Mouse (Mus musculus) thymus, postnatal 4 days (tissue): Measurements from ENCODE around the gene Scgn.
A peak's percentile ranks its signal among the peaks of the same experiment; 100 is the strongest.

Experiments used
- DNase-seq: peaks from one replicate; pipeline ENCODE4 v3.0.0; 2021

The Scgn gene

DNA sequence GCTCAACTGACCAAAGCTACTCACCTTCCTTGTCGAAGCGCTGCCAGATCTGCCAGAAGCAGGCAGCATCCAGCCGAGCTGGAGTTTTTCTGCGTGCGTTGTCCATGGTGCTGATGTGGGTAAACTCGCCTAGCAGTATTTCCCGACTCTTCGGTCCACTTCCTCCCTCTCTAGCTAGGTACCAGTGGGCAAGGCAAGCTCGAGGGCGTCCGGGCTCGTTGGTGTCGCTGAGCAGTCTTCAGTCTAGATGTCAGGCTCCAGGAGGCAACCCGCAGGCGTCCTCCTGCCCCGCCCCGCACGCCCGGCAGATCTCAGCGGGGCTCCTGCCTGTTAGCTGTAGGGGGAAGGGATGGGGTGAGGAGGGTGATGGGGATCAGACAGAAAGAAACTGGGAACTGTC is at the start of gene Scgn:
Gene Scgn (minus strand): TSS at position 287 of the 400 bp plus-strand sequence.
- peak; percentile 71 for DNase-seq

DNA sequence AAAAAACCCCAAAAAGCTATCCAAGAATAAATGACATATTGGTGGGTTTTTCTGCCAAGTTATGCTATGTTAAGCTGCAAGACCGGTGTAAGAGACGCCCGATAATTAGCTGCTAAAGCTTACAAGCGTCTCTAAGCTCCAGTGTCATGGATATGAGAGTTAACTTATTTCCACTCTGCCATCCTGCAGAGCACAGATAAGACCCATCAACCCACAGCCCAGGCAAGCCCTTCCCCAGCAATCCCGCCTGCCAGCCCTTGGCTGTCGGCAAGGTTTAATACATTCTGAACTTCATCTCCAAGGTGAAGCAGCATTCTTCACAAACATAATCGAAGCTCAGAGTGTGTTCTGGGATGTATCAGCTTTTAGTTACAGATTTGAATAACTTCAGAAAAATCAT is 49.2 kb upstream of the Scgn start:
- DNase-seq = no peak

- DNase-seq = no peak
Observed at GRCm38 (mm10) chr13:24037502-24037901, 46.5 kb upstream of the Scgn start.

DNA sequence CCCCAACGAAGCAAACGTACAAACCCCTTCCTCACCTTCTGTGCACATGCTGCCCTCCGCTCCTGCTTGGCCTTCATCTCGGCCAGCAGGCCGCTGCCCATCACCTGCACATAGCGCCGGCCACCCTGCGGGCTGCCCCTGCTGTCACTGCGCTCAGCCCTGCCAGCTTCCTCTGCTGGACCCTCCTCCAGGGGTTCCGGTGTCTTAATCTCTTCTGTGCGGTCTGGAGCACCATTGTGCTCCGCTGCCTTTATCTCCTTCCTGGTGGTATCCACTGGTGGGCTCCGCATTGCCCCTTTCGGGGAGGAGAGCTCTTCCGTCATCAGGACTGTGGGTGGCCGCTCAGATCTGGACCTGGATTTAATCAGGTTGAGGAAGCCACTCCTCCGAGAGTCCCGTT is 45.1 kb upstream of the Scgn start:
- DNase-seq = no peak

DNA sequence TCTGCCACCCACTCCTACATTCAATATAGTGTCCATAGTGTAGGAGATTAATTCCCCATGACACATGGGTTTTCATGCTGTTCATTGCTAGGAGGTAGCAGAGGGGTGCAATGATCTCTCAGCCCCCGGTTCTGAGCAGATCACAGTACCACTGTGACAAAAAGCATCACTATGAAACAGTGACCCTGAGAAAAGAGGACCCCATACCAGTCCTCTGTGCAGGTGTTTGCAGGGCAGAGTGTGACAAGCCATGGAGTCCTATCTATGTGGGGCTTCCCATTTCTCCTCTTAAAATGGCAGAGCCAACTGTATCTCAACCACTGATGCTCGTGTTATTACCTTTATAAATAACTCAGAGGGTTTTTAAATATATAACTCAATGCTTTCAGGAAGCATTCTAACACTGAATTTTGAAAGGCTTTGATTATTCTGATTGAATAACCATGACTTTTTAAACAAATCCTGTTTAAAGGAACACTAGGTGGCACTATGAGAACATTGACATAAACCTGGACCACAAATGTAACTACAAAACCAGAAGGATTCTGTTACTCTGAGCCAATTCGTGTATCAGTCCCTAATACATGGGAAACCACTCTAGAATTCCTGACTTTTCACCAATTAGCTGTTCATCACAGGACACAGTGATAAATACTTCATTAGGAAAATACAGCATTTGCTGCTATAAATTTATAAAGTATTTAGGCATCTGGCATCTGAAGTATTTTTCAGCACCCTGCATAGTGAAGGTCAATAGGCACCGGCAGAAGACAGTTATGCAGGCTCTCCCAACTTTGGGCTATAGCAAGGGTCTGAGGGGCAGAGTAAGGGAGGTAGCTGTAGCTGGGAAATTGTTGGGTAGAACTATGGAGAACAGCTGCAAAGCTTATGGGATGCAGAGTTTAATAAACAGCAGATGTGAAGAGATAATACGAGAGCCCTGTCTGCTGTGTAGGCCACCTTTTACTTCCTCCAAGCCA is 36.5 kb upstream of the Scgn start:
- DNase-seq = no peak

DNA sequence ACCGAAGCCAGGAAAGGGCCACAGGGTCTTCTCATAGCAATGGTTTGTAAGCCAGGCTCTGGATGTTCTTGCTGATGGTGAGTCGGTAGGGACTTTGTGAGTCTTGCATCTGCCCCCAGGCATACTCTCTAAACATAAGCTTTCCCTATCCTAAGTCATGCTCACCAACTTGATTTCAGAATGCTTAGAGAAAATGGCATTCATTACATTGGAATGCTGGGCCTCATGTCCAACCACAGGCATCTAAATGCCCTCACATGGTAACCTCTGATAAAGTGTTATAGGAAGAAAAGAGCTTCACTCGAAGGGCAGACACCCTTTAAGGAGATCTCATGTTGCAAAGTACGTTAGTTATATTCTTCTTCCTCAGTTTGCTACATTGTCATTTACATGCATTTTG is 27.5 kb upstream of the Scgn start:
- DNase-seq = no peak

DNA sequence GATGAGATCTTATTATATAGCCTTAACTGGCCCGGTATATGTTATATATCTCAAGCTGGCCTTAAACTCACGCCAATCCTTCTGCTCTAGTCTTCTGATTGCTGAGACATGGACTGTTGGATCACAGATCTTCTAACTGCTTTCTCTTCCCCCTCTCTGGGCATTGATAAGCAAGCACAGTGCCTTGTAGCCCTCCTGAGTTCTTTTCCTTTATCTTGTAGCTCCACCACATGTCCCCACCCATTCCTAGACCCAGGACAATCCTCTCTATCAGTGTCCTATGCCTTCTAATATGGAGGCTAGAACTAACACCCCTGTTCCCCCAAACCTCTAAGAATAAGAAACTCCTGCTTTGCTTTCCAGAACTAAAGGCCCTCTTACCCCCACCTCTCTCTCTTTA is 14.5 kb upstream of the Scgn start:
- no peak for DNase-seq

DNA sequence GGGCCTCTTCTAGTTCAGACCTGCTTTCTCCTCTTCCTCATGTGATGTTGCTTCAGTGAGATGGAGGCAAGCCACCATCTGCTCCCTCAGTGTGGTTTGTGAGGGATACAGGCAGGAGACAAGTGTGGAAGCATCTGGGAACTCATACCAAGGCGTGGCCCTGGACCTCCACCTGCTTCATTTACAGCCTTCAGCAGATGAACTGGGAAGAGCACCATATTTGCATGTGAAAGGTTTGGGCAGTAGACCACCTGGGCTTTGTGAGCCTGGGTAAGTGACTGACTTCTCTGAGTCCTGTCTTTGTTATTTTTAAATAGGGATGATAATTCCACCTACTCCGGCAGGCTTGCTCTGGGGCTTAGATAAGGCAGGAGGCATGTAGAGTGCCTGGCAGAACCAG is 10.8 kb upstream of the Scgn start:
- no peak for DNase-seq

- DNase-seq = no peak
Observed at GRCm38 (mm10) chr13:24001081-24001480, 10.1 kb upstream of the Scgn start.

DNA sequence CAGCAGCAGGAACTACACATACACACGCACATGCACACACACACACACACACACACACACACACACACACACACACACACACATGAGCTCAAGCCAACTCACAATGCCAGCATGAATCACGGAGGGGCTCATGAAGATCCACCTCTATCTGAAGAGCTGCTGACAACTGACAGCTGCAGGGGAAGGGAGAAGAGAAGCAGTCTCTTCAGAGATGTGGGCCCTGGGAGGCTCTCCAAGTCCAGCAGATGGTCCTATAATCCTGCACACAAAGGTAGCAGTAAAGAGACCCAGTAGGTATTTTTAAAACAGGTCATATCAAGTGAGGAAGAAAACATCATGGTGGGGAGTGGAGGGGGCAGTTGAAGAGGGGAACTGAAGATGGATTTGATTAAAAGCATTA is 7.8 kb upstream of the Scgn start:
- DNase-seq = no peak

DNA sequence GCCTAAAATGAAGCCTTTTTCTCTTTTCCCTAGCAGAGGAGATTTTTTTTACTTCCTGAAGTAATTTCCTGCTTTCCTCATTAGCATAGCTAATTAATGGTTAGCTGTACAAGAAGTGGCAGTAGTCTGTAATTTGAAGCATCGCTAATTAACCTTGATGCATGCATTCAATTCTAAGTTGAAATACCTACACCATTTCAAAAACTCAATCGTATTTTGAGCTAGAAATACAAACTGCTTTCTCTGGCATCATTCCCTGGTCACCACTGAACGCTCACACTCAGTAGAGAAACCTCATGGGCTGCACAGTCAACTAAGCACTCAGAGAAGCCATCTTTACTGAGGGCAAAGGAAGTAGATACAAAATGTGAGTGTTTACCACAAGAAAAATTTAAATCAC is 3.7 kb upstream of the Scgn start:
- DNase-seq = no peak

- DNase-seq = no peak
Observed at GRCm38 (mm10) chr13:23994024-23994423, 3.0 kb upstream of the Scgn start.

DNA sequence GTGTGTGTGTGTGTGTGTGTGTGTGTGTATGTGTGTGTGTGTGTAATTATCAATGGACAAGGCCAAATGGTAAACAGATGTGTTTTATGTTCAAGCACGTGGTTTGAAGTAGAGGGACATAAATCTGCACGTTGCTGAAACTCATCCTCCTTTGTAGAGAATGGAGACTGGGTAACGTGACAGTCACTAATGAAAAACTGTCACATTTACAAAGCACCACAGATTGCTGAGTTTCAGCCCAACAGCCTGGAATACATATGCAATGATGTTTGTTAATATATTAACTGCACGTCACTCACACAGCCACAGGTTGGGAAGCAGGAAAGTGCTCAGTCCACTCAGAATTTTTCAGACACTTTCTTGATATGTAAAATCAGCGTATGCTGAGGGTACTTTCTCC is 563 bp downstream of the Scgn start:
- no peak for DNase-seq

DNA sequence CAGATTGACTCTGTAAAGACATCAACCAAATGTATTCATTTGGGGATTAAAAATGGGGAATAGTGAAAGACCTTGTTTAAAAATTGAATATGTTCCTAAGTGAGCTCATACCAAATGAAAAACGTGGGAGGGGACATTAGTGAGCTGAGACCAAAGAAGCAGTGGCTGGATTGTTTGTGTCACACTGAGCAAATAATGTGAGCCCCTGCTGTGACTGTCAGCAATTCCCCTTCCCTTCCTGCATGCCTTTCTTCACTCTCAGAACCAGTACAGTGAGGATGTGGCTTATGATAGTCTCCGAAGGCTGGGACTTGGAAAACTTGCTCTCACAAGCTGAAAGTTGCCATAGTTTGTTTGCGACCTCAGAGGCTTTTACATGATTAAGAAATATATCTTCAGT is 5.9 kb downstream of the Scgn start:
- no peak for DNase-seq

GRCm38 (mm10) chr13:23972271-23972670 is 18.7 kb downstream of the Scgn start:
- no peak for DNase-seq

DNA sequence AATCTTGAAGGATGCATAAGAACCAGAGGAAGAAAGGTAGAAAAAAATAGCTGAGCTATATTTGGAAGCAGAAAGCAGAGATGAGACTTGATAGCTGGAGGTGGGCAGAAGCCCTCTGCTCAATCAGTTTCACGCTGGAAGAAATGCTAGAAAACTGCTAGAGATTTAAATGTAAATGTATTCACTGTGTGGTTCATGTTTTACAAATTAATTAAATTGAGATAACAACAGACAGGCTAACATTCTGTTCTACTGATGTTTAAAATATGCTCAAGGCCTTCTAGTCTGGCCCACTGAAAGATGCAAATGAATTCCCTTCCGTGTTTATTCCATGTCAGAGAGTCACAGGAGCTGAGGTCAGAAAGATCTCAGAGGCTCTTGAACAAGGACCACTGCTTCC is 19.1 kb downstream of the Scgn start:
- no peak for DNase-seq

DNA sequence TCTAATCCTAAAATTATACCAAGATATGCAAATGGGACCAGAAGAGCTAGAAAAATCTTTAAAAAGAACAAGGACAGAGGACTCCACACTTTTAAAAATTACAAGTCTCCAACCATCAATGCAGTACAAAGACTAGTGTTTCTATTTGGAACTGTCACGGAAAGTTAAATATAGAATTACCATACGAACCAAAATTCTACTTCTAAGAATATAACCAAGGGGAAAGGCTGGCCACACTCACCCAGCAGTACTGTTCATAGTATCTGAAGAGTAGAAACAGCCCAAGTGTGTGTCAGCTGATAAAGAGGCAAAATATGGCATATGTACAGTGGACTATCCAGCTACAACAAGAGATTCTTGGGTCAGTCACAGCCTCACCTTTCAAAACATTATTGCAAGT is 26.1 kb downstream of the Scgn start:
- no peak for DNase-seq

DNA sequence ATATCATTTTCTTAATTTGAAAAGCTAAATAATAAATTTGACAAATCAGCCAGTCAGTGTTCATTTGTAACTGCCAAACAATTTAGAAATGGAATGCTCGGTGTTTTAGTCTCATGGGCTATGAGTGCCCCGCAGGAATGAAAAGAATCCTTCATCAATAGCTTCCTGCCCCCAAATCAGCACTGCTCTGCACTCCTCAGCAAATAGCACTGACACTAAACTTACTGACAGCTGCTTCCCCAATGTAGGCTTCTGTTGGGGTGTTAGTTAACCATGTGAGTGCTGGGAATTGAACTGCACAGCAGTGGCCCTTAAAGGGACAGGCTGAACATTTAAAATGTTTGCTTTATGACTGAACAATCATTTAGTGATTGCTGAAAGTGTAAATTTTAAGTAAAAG is 31.2 kb downstream of the Scgn start:
- no peak for DNase-seq

GRCm38 (mm10) chr13:23950928-23951327 is 40.1 kb downstream of the Scgn start:
- peak; percentile 70 for DNase-seq

GRCm38 (mm10) chr13:23949484-23950246 is 41.3 kb downstream of the Scgn start:
- no peak for DNase-seq

DNA sequence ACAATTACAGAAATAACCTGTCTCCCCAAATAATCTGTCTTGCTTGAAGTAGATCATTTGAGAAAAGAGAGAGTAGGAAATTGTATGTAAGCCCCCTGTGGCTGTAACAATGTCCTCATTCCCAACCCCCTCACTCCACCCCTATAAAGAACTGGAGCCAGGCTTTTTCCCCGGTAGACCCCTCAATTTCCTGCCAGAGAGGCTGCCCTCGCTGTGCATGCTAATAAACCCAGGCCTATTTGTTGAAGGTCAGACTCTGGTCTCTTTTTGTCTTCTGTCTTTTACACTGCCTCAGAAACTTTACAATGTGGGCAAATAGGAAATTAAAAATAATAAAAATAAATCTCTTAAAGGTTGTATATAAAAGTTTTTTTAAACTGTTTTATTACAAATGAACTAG is 44.8 kb downstream of the Scgn start:
- DNase-seq = no peak

DNA sequence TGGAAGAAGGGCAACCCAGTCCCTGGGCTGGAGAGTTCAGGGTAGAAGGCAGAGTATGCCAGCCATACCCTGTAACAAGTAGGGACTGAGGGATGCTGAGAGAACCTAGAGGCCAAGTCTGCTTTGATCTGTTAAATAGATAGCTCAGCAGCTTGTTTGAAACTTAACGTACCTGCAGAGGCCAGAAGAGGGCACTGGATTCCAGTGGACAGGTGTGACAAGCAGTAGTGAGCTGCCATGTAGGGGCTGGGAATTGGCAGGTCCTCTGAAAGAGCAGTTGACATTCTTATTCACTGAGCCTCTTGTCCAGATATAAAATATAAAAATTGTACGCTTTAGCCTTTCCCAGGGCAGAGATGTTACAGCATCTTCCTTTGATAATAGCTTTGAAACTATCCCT is 48.2 kb downstream of the Scgn start:
- DNase-seq = no peak

DNA sequence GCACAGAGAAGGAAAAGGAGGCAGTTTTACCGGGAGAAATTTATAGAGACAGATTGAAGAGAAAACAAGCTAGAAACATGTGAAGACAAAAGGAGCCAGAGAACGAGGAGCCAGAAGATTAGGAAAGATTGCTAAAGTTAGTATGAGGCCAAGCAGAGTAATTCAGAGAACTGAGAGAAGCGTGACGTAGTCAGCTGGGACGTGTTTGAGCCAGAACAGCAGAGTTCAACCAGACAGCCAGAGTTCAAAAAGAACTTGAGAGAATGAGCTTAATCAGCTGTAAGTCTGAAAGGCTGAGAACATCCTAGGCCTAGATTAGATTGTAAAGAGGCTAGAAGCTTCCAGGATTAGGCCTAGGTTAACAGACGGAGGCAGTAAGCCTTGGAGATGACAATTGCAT is 50.7 kb downstream of the Scgn start:
- DNase-seq = no peak

DNA sequence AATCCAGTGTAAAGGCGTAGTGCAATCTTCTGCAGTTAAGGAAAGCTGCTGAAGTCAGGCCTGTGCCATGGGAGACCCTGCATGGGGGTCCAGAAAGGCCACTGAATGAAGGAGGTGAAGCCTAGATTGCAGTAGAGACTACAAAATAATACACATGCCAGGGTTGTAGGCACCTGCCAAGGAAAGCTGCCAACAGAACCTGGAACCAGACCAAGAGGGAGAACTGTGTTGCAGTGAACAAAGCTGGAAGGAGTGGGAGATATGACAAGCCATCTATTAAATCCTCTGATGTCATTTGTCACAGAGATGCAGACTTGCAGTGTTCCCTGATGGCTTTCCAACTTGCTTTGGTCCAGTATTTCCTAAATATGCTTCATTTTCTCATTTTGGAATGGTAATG is 52.3 kb downstream of the Scgn start:
- DNase-seq = no peak
